Mouse (Mus musculus): ENCODE measurements around the gene Zdhhc16.

The Zdhhc16 gene

GRCm38 (mm10) chr19:41989810-41990209, 56.5 kb downstream of the Zdhhc16 start:
- DNase-seq: no peak

GRCm38 (mm10) chr19:41991926-41992477, 58.7 kb downstream of the Zdhhc16 start:
- no peak for DNase-seq

- no peak for DNase-seq
Observed at GRCm38 (mm10) chr19:41992971-41993370, 59.7 kb downstream of the Zdhhc16 start.

GRCm38 (mm10) chr19:41993484-41993883, 60.2 kb downstream of the Zdhhc16 start:
- peak; percentile 82 for DNase-seq

Data from kidney, adult 18-20 months (tissue).